Mouse (Mus musculus): ENCODE data around the gene Slfn3.

GRCm38 (mm10) chr11:83227926-83228723, 37.0 kb downstream of the Slfn3 start:
- TF ChIP-seq POLR2A (IDR thresholded peaks at IDR 0.05; ENCODE audit: low read depth, low read length) (no peak), CTCF (IDR thresholded peaks at IDR 0.05; ENCODE audit: extremely low read depth, insufficient read length, insufficient replicate concordance, low read depth, low read length) (no peak)

All from small intestine, adult 2 months (tissue).